Mouse (Mus musculus) forebrain, embryonic 16.5 days (tissue): ENCODE measurements around the gene Myo7a. TPM values are rescaled to one million over a fixed set of nuclear protein-coding genes. Genes with fewer than 3 reads are reported as not detected.

ENCODE experiments used
- ATAC-seq: fragments of 200-750 bp; cut with Nextera tagmentation; 2 replicates; pipeline ENCODE4 v1.8.0; 2017; ENCODE audit warnings: mild to moderate bottlenecking, moderate library complexity
- H3K27ac ChIP-seq: fragments of 300-500 bp; sonication (generic); 2 replicates; pipeline ENCODE4 v1.5.1; 2014; ENCODE audit warnings: low read length, control low read depth
- H3K27me3 ChIP-seq: fragments of 300-500 bp; sonication (generic); replicated peaks from 2 replicates; pipeline ENCODE4 v1.6.1; 2014; ENCODE audit warnings: low read length; ENCODE audit not compliant: control insufficient read depth, insufficient read depth
- H3K36me3 ChIP-seq: fragments of 300-500 bp; sonication (generic); 2 replicates; pipeline ENCODE4 v1.6.1; 2014; ENCODE audit not compliant: control insufficient read depth, insufficient read depth
- H3K4me1 ChIP-seq: fragments of 300-500 bp; sonication (generic); replicated peaks from 2 replicates; pipeline ENCODE4 v1.6.1; 2014; ENCODE audit warnings: low read length; ENCODE audit not compliant: control insufficient read depth, insufficient read depth
- H3K4me2 ChIP-seq: fragments of 300-500 bp; sonication (generic); 2 replicates; pipeline ENCODE4 v1.6.1; 2014; ENCODE audit warnings: mild to moderate bottlenecking, low read length, control low read depth
- H3K4me3 ChIP-seq: fragments of 300-500 bp; sonication (generic); replicated peaks from 2 replicates; pipeline ENCODE4 v1.5.1; 2014; ENCODE audit warnings: mild to moderate bottlenecking, low read length, control low read depth
- H3K9ac ChIP-seq: fragments of 300-500 bp; sonication (generic); replicated peaks from 2 replicates; pipeline ENCODE4 v1.6.1; 2014; ENCODE audit warnings: low read depth, low read length, control low read depth
- H3K9me3 ChIP-seq: fragments of 300-500 bp; sonication (generic); 2 replicates; pipeline ENCODE4 v1.6.1; 2016; ENCODE audit warnings: low read length; ENCODE audit not compliant: control insufficient read depth
- WGBS: fragments of 180-500 bp; shearing (Covaris S2); extraction: QIAGEN DNeasy Blood & Tissue Kit; methylation state at CpG from one replicate; pipeline ENCODE4 v1.1.7; 2014; 5-methylcytosine and 5-hydroxymethylcytosine counted together
- polyA plus RNA-seq: library from polyadenylated mRNA; unstranded; fragments of >200 nt; fragmentation: Nextera tagmentation; extraction: Ambion mirVana; gene quantifications from 2 replicates; pipeline ENCODE4 v1.2.1, GENCODE M21; 2015

Gene Myo7a
- polyA plus RNA-seq, 1 experiment from 2014 or later: 17.9 TPM

DNA sequence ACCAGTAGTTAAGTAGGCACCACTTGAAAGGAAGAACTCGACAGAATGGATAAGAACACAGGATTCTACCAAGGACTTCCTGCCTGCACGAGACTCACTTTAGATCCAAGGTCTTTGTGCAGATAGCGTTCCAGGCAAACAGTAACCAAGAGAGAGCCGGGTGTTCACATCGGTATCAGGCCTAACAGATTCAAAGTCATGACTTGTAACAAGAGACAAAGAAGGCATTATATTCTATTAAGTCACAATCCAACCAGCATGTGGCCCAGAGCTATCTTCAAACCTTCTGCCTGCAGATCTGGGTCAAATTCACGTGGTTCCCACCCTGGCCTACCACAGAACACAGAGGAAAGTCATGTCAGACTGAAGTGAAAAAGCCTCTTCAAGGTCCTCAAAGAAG is 4.7 kb downstream of the Myo7a start:
- H3K9me3 ChIP-seq: no peaks in the 10 kb centered on the region
- no peak overlapping the region for H3K4me3 ChIP-seq
- no peak overlapping the region for H3K9ac ChIP-seq
- H3K4me2 ChIP-seq: no peak overlapping the region
- no peak for ATAC-seq
- WGBS: 68% methylated on average over 6 of the region's 6 CpGs
- H3K36me3 ChIP-seq: no peaks in the 10 kb centered on the region
- no peak overlapping the region for H3K27ac ChIP-seq
- H3K27me3 ChIP-seq: peaks cover 2% of the 10 kb centered on the region; the same call in 1 of the 2 replicates
- H3K4me1 ChIP-seq: peaks cover 9% of the 10 kb centered on the region

GRCm38 (mm10) chr7:98111233-98111632 is 8.1 kb downstream of the Myo7a start:
- 0 out of 2 replicates have a peak overlapping the region, but pooled peaks have one; percentile 25 for H3K9ac ChIP-seq
- H3K27ac ChIP-seq: no peak overlapping the region
- H3K4me2 ChIP-seq: peak overlapping the region; percentile 35
- H3K27me3 ChIP-seq: peaks cover 2% of the 10 kb centered on the region; the same call in 1 of the 2 replicates
- H3K4me1 ChIP-seq: peaks cover 6% of the 10 kb centered on the region
- no peaks in the 10 kb centered on the region for H3K9me3 ChIP-seq
- H3K4me3 ChIP-seq: no peak overlapping the region
- 6% methylated on average over 25 of the region's 25 CpGs for WGBS
- ATAC-seq: no peak
- H3K36me3 ChIP-seq: no peaks in the 10 kb centered on the region

DNA sequence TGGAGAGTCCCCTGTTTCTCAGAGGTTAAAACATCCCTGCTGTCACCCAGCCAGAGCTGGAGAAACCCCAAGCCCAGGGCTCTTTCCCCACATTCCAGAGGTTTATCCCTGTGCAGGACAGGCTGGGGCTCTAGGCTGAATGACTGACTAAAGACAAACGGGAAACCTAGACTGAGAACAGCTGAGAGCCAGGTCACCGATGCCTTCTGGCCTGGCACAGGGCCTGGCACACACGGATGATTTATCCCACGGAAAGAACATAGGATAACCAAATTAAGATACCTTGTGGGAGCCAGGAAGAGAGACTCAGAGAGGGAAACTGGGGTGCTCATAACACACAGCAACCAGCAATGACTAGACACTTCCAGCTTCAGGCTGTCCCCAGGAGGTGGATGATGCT is 9.6 kb downstream of the Myo7a start:
- H3K27me3 ChIP-seq: peaks cover 2% of the 10 kb centered on the region; the same call in 1 of the 2 replicates
- H3K9ac ChIP-seq: no peak overlapping the region
- H3K36me3 ChIP-seq: no peaks in the 10 kb centered on the region
- WGBS: 81% methylated on average over 4 of the region's 4 CpGs
- H3K4me2 ChIP-seq: no peak overlapping the region
- H3K9me3 ChIP-seq: no peaks in the 10 kb centered on the region
- peaks cover 6% of the 10 kb centered on the region for H3K4me1 ChIP-seq
- no peak for ATAC-seq
- no peak overlapping the region for H3K4me3 ChIP-seq
- no peak overlapping the region for H3K27ac ChIP-seq

DNA sequence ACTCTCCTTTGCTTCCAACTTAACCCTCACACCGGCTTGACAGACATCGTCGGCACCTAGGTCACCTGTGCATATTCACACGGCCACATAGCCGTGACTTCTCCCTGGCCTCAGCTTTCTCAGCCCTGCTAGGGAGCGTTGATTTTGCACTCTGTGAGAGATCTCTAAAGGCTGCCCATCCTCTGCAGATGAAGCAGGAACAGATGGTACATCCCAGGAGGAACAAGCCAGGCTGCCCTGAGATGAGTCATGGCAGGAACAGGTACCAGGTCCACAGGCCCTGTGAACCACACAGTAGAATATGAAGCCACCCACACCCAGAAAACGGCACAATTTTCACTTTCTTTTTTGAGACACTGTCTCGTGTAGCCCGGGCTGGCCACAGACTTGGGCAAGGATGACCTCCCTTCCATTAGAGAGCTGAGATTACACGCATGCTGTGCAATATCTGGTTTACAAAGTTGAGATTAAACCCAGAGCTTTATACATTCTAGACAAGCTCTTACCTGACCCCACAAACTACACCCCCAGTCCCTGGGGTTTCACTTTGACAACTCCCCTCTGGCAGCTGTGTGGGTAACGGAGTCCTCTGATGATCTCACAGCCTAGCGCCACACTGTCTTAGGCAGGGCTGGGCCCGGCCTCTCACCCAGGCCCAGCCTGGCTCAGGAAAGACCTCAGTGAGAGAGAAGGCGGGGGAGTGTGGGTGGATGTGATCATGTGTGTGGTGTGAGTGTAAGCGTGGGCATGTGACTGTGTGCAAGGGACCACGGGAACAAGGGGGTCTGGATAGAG is 10.5 kb downstream of the Myo7a start:
- H3K36me3 ChIP-seq: no peaks in the 10 kb centered on the region

GRCm38 (mm10) chr7:98106272-98106671 is 13.1 kb downstream of the Myo7a start:
- H3K27ac ChIP-seq: no peak overlapping the region
- no peak for ATAC-seq
- no peak overlapping the region for H3K4me2 ChIP-seq
- WGBS: 89% methylated on average over 7 of the region's 7 CpGs
- H3K9me3 ChIP-seq: no peaks in the 10 kb centered on the region
- H3K36me3 ChIP-seq: no peaks in the 10 kb centered on the region
- peaks cover 12% of the 10 kb centered on the region for H3K4me1 ChIP-seq
- H3K27me3 ChIP-seq: peaks cover 2% of the 10 kb centered on the region; the same call in 1 of the 2 replicates
- no peak overlapping the region for H3K9ac ChIP-seq
- no peak overlapping the region for H3K4me3 ChIP-seq

More for the DNA sequence above, 10.5 kb downstream of the Myo7a start:
- no peak overlapping the region for H3K27ac ChIP-seq
- peaks cover 6% of the 10 kb centered on the region for H3K4me1 ChIP-seq
- peaks cover 2% of the 10 kb centered on the region; the same call in 1 of the 2 replicates for H3K27me3 ChIP-seq
- H3K9me3 ChIP-seq: no peaks in the 10 kb centered on the region
- H3K4me2 ChIP-seq: no peak overlapping the region
- ATAC-seq: no peak
- H3K9ac ChIP-seq: no peak overlapping the region
- no peak overlapping the region for H3K4me3 ChIP-seq
- 89% methylated on average over 16 of the region's 16 CpGs for WGBS

DNA sequence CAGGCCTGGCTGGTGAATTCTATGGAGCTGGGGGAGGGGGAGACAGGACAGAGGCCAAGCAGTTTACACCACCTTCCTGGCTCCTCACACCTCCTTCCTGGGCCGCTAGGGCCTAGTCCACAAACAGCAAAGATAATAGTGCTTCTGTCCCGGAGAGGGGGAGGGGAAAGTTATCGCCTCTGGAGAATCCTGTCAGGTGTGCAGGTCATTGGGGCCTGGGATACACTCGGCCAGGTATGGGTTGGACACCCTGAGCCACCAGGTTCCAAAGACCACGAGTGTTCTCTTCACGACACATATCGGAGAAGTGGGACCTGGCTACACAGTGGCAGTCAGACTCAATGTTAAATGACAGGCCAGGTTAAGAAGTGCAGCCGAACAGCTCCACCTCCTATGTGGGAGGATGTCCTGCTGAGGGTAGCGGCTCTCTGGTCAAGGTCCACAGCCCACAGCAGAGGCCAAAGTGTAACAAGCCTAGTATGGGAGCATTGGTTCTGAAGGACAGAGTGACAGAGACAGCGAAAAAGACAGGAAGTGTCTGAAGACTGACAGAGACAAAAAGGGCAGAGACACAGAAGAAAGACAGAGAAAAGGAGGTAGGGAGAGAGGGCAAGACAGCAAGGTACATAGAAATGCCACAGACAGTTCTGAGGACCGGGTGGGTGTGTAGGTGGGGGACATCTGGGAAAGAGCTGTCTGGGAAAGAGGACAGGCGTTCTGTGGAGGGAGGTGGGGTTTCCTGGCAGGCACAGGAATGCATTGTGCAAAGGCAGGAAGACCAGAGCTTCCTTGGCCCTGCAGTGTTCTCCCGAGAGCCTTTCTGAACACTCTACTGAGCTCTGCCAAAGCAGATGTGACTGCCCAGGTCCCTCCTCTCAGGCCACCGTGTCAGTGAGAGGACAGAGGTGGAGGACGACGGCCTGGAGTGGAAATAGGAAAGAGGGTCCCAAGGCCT is 14.6 kb downstream of the Myo7a start:
- Histone ChIP-seq H3K9ac (no peak overlapping the region), H3K4me1 (peaks cover 9% of the 10 kb centered on the region), H3K4me3 (no peak overlapping the region), H3K27ac (no peak overlapping the region), H3K27me3 (no peaks in the 10 kb centered on the region), H3K9me3 (no peaks in the 10 kb centered on the region), H3K4me2 (no peak overlapping the region), H3K36me3 (no peaks in the 10 kb centered on the region)
- WGBS: 78% methylated on average over 16 of the region's 16 CpGs
- ATAC-seq: no peak

DNA sequence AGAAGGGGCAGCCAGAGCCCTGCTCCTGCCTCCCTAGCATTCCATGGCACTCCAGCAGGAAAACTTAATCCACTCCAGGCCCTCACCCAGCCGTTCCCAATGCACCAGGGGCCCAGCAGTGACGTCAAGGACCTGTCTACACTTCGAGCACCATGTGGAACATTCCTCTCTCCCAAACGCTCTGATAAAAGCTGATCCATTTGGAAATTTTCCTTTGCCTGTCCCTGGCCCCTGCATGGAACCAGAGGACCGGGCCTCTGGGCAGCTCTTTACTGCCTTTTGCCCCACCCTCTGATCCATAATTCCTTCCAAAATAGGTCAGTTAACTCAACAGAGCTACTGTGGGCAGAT is 15.4 kb downstream of the Myo7a start:
- 84% methylated on average over 5 of the region's 5 CpGs for WGBS
- no peak overlapping the region for H3K27ac ChIP-seq
- no peaks in the 10 kb centered on the region for H3K9me3 ChIP-seq

GRCm38 (mm10) chr7:98103002-98103941 is 16.1 kb downstream of the Myo7a start:
- no peaks in the 10 kb centered on the region for H3K27me3 ChIP-seq

More for the DNA sequence above, 15.4 kb downstream of the Myo7a start:
- Histone ChIP-seq H3K9ac (no peak overlapping the region), H3K27me3 (no peaks in the 10 kb centered on the region), H3K4me1 (peaks cover 9% of the 10 kb centered on the region), H3K4me2 (no peak overlapping the region), H3K36me3 (no peaks in the 10 kb centered on the region), H3K4me3 (no peak overlapping the region)
- no peak for ATAC-seq

More at GRCm38 (mm10) chr7:98103002-98103941, 16.1 kb downstream of the Myo7a start:
- Histone ChIP-seq H3K9me3 (no peaks in the 10 kb centered on the region), H3K27ac (0 out of 2 replicates have a peak overlapping the region, but pooled peaks have one; percentile 53), H3K4me3 (peak overlapping the region; percentile 38), H3K36me3 (no peaks in the 10 kb centered on the region), H3K9ac (peak overlapping the region; percentile 62), H3K4me1 (peaks cover 9% of the 10 kb centered on the region), H3K4me2 (peak overlapping the region; percentile 63)
- WGBS: 14% methylated on average over 20 of the region's 26 CpGs
- peak; percentile 74 for ATAC-seq
